Mouse (Mus musculus): Measurements from ENCODE around the gene Aldh18a1.
"Not testable (repeated sequence)": the region's sequence is repeated elsewhere in the genome, so short reads cannot be mapped to it uniquely, and the experiment has no call there.

Aldh18a1 gene

GRCm38 (mm10) chr19:40586908-40587307 is 1.4 kb downstream of the Aldh18a1 start:
- peak; percentile 50 for DNase-seq (ENCODE audit: low read depth)

GRCm38 (mm10) chr19:40581662-40582061 is 6.6 kb downstream of the Aldh18a1 start:
- DNase-seq (ENCODE audit: low read depth): no peak

- DNase-seq (ENCODE audit: low read depth): no peak
Observed at GRCm38 (mm10) chr19:40580902-40581301, 7.4 kb downstream of the Aldh18a1 start.

GRCm38 (mm10) chr19:40575438-40575837 is 12.8 kb downstream of the Aldh18a1 start:
- no peak for DNase-seq (ENCODE audit: low read depth)

GRCm38 (mm10) chr19:40570726-40571125 is 17.5 kb downstream of the Aldh18a1 start:
- no peak for DNase-seq (ENCODE audit: low read depth)

GRCm38 (mm10) chr19:40567616-40568015 is 20.6 kb downstream of the Aldh18a1 start:
- DNase-seq (ENCODE audit: low read depth): no peak

- DNase-seq (ENCODE audit: low read depth): no peak
Observed at GRCm38 (mm10) chr19:40563880-40564645, 24.2 kb downstream of the Aldh18a1 start.

GRCm38 (mm10) chr19:40561521-40561920 is 26.7 kb downstream of the Aldh18a1 start:
- DNase-seq (ENCODE audit: low read depth): not testable (repeated sequence)

- no peak for DNase-seq (ENCODE audit: low read depth)
Observed at GRCm38 (mm10) chr19:40556029-40556428, 32.2 kb downstream of the Aldh18a1 start.

- DNase-seq (ENCODE audit: low read depth): no peak
Observed at GRCm38 (mm10) chr19:40555136-40555535, 33.1 kb downstream of the Aldh18a1 start.

- no peak for DNase-seq (ENCODE audit: low read depth)
Observed at GRCm38 (mm10) chr19:40554343-40554742, 33.9 kb downstream of the Aldh18a1 start.

GRCm38 (mm10) chr19:40553849-40554248 is 34.4 kb downstream of the Aldh18a1 start:
- no peak for DNase-seq (ENCODE audit: low read depth)

GRCm38 (mm10) chr19:40553014-40553789 is 35.1 kb downstream of the Aldh18a1 start:
- DNase-seq (ENCODE audit: low read depth): no peak

GRCm38 (mm10) chr19:40549516-40550135 is 38.6 kb downstream of the Aldh18a1 start:
- DNase-seq (ENCODE audit: low read depth): no peak

GRCm38 (mm10) chr19:40548796-40549515 is 39.3 kb downstream of the Aldh18a1 start:
- DNase-seq (ENCODE audit: low read depth): no peak

- no peak for DNase-seq (ENCODE audit: low read depth)
Observed at GRCm38 (mm10) chr19:40548386-40548785, 39.9 kb downstream of the Aldh18a1 start.

GRCm38 (mm10) chr19:40544856-40545255 is 43.4 kb downstream of the Aldh18a1 start:
- peak; percentile 70 for DNase-seq (ENCODE audit: low read depth)

GRCm38 (mm10) chr19:40542776-40543175 is 45.5 kb downstream of the Aldh18a1 start:
- no peak for DNase-seq (ENCODE audit: low read depth)

GRCm38 (mm10) chr19:40536526-40536925 is 51.7 kb downstream of the Aldh18a1 start:
- DNase-seq (ENCODE audit: low read depth): peak; percentile 38

GRCm38 (mm10) chr19:40532525-40532924 is 55.7 kb downstream of the Aldh18a1 start:
- no peak for DNase-seq (ENCODE audit: low read depth)

- no peak for DNase-seq (ENCODE audit: low read depth)
Observed at GRCm38 (mm10) chr19:40530323-40530722, 57.9 kb downstream of the Aldh18a1 start.

- DNase-seq (ENCODE audit: low read depth): no peak
Observed at GRCm38 (mm10) chr19:40528254-40528653, 60.0 kb downstream of the Aldh18a1 start.

Data from 416B (cell line).